26 mouse cellular contexts compared by ENCODE assay signal in the genomic region with DNA sequence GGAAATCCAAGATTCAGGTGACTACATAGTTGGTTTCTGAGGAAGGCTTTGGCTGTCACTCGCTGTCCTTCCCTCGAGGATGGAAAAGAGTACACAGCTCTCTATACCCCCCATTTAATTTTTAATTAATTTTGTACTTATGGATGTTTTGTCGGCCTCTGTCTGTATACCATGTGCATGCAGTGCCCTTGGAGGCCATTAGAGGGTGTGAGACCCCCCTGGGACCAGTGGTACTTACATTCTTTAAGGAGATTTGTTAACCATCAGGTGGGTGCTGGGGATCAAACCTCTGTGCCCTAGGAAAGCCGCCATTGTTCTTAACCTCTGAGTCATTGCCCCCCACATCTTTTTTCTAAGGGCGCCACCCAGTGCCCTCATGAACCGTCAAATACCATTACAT. TPM values are rescaled to one million over a fixed set of nuclear protein-coding genes. Genes with fewer than 3 reads are reported as not detected.
DNase-seq lines count a peak whose midpoint lies in the region; ATAC-seq and TF ChIP-seq lines count a peak whose summit lies in the region.
"Had no signal": no experiment of that assay in that cellular context is flagged by ENCODE, and none has a peak within 500 bp of the region (broad histone marks: within the 10 kb centered on the region; RNA-seq: fewer than 3 reads in every experiment).

No protein-coding gene starts in this region.

- H3K4me3 ChIP-seq in heart, adult 2 months, result no peak overlapping the region
- H3K4me3 ChIP-seq in left cerebral cortex, adult 2 months, result no peak overlapping the region
- H3K4me3 ChIP-seq: heart, embryonic 13.5 days; hindbrain, embryonic 13.5 days; limb, embryonic 15.5 days; stomach, embryonic 15.5 days had no signal

- DNase-seq in heart, adult 2 months, result no peak
- no peak for DNase-seq in heart, adult 9 months (ENCODE audit: low spot score in 2 of 2)
- no peak for DNase-seq in left cerebral cortex, adult 2 months (ENCODE audit: extremely low spot score in 1 of 2, low spot score in 2 of 2)
- no peak for DNase-seq in left cerebral cortex, adult 9 months (ENCODE audit: low spot score in 2 of 2)
- DNase-seq in retina, embryonic 14.5 days (ENCODE audit: low spot score), result peak; percentile 29
- DNase-seq in retina, postnatal 1 day, result no peak
- DNase-seq: adrenal gland, postnatal 10 days; cerebellum, adult 9-10 months; gastrocnemius, postnatal 10 days; heart, adult 11 months; heart, postnatal 36 days; kidney, postnatal 36 days; layer of hippocampus, adult 9-11 months; left cerebral cortex, postnatal 4 days; lung, adult 18-20 months; lung, postnatal 4 days had no signal

- no peak for ATAC-seq in CD4-positive, CD25-positive, alpha-beta regulatory T cell, adult 4 months
- ATAC-seq: activated CD4-positive, CD25-positive, alpha-beta regulatory T cell, adult 4 months; forebrain, embryonic 14.5 days; midbrain, embryonic 16.5 days had no signal

- TF ChIP-seq CTCF in heart, adult 2 months (IDR thresholded peaks at IDR 0.05), result peak; percentile 58
- TF ChIP-seq CTCF in left cerebral cortex, adult 2 months (IDR thresholded peaks at IDR 0.05), result peak; percentile 50

- H3K27me3 ChIP-seq in heart, adult 2 months (ENCODE audit: control insufficient read depth, insufficient read depth, low read length), result no peaks in the 10 kb centered on the region
- H3K27me3 ChIP-seq: heart, embryonic 13.5 days; hindbrain, embryonic 13.5 days; stomach, embryonic 15.5 days had no signal

- TF ChIP-seq POLR2A in heart, adult 2 months (IDR thresholded peaks at IDR 0.05; ENCODE audit: insufficient read depth, low read depth, low read length), result no peak

- H3K27ac ChIP-seq in heart, adult 2 months, result no peak overlapping the region
- H3K27ac ChIP-seq in left cerebral cortex, adult 2 months, result no peak overlapping the region
- H3K27ac ChIP-seq: heart, embryonic 13.5 days; hindbrain, embryonic 13.5 days; limb, embryonic 15.5 days; stomach, embryonic 15.5 days had no signal

- TF ChIP-seq EP300 in heart, adult 2 months (IDR thresholded peaks at IDR 0.05; ENCODE audit: insufficient read depth, low read depth, low read length), result no peak

- intact Hi-C loops in heart, adult 2 months (cut with DNase I), result loop anchor here (5.0 kb wide), 1 partner anchor 143 kb away; no protein-coding TSS in a partner anchor
- intact Hi-C loops in left cerebral cortex, adult 2 months (cut with DNase I), result loop anchor here (5.0 kb wide), 3 partner anchors 188 to 353 kb away; a partner anchor contains a TSS

- H3K79me2 ChIP-seq in heart, adult 2 months (replicated peaks; ENCODE audit: control insufficient read depth, insufficient read depth, low read length), result no peaks in the 10 kb centered on the region

- peaks cover 13% of the 10 kb centered on the region for H3K4me1 ChIP-seq in heart, adult 2 months (ENCODE audit: control insufficient read depth, insufficient read depth, low read length)

- H3K36me3 ChIP-seq in heart, adult 2 months (ENCODE audit: control insufficient read depth, insufficient read depth, low read length), result no peaks in the 10 kb centered on the region; the same call in 1 of the 2 replicates

- WGBS in heart, adult 2 months, result 79% methylated on average over 6 of the region's 6 CpGs

- H3K9ac ChIP-seq in heart, adult 2 months (ENCODE audit: low read depth, low read length), result no peak overlapping the region
- H3K9ac ChIP-seq: heart, embryonic 13.5 days; hindbrain, embryonic 13.5 days; limb, embryonic 15.5 days; stomach, embryonic 15.5 days had no signal

RNA-seq across cellular contexts. Expression of a gene that starts 7.4 kb away (rescaled TPM):
- total RNA-seq in heart, adult 2 months (2021), result 10 to 100 TPM; 53.4 to 67.5 TPM
- polyA plus RNA-seq in heart, adult 2 months (2012; rRNA removed), result 56.7 and 58.4 TPM in 2 replicates
- total RNA-seq in left cerebral cortex, adult 2 months (2021), result 10 to 100 TPM; 16.7 to 21.0 TPM
- polyA plus RNA-seq in CD4-positive, CD25-positive, alpha-beta regulatory T cell, adult 4 months (2017; shearing (Covaris generic)), result 1 to 10 TPM; 2.1 to 3.6 TPM

RNA-seq across cellular contexts. Expression of a gene that starts 12.6 kb away (rescaled TPM):
- total RNA-seq in heart, adult 2 months (2021), result 10 to 100 TPM; 12.2 to 15.2 TPM
- polyA plus RNA-seq in heart, adult 2 months (2012; rRNA removed), result 23.9 and 31.1 TPM in 2 replicates
- total RNA-seq in left cerebral cortex, adult 2 months (2021), result 10 to 100 TPM; 13.5 to 14.7 TPM
- 10 to 100 TPM; 57.2 to 69.8 TPM for polyA plus RNA-seq in CD4-positive, CD25-positive, alpha-beta regulatory T cell, adult 4 months (2017; shearing (Covaris generic))

RNA-seq across cellular contexts. Expression of a gene that starts 12.9 kb away (rescaled TPM):
- 1 to 10 TPM; 7.6 to 8.1 TPM for total RNA-seq in heart, adult 2 months (2021)
- polyA plus RNA-seq in heart, adult 2 months (2012; rRNA removed), result 5.5 and 7.3 TPM in 2 replicates
- 10 to 100 TPM; 16.6 to 17.7 TPM for total RNA-seq in left cerebral cortex, adult 2 months (2021)
- polyA plus RNA-seq in CD4-positive, CD25-positive, alpha-beta regulatory T cell, adult 4 months (2017; shearing (Covaris generic)), result 1 to 10 TPM; 3.7 to 5.0 TPM

RNA-seq across cellular contexts. Expression of a gene that starts 34.3 kb away (rescaled TPM):
- total RNA-seq in heart, adult 2 months (2021), result not detected
- 0.44 and 0.59 TPM in 2 replicates for polyA plus RNA-seq in heart, adult 2 months (2012; rRNA removed)
- not detected for total RNA-seq in left cerebral cortex, adult 2 months (2021)
- polyA plus RNA-seq in CD4-positive, CD25-positive, alpha-beta regulatory T cell, adult 4 months (2017; shearing (Covaris generic)), result not detected
- total RNA-seq: adrenal gland, postnatal 10 days; gastrocnemius, postnatal 10 days; heart, postnatal 36 days; left cerebral cortex, adult 18-20 months had no signal
- polyA plus RNA-seq: activated CD4-positive, CD25-positive, alpha-beta regulatory T cell, adult 4 months; intestine, embryonic 14.5 days had no signal

RNA-seq across cellular contexts. Expression of a gene that starts 38.3 kb away (rescaled TPM):
- total RNA-seq in heart, adult 2 months (2021), result under 1 TPM; 0.61 to 0.63 TPM
- polyA plus RNA-seq in heart, adult 2 months (2012; rRNA removed), result 1.00 and 1.2 TPM in 2 replicates
- total RNA-seq in left cerebral cortex, adult 2 months (2021), result under 1 TPM; 0.23 to 0.56 TPM
- under 1 TPM in 1 of 2 experiments, not detected in 1; 0.62 TPM for polyA plus RNA-seq in CD4-positive, CD25-positive, alpha-beta regulatory T cell, adult 4 months (2017; shearing (Covaris generic))
